ENCODE assay signal across 8 mouse cellular contexts in genomic region chr14:25726226-25727148, GRCm38 (mm10). TPM values are rescaled to one million over a fixed set of nuclear protein-coding genes. Genes with fewer than 3 reads are reported as not detected.
DNase-seq lines count a peak whose midpoint lies in the region; ATAC-seq and TF ChIP-seq lines count a peak whose summit lies in the region.

No protein-coding gene starts in this region.

- WGBS in lung, postnatal 0 days, result 58% methylated on average over 20 of the region's 20 CpGs
- WGBS in stomach, postnatal 0 days, result 59% methylated on average over 20 of the region's 20 CpGs

- intact Hi-C loops in left cerebral cortex, adult 2 months (cut with DNase I), result loop anchor here (5.0 to 10.0 kb wide), 2 partner anchors 41 to 148 kb away; partner anchors contain the start of gene Zcchc24

- no peak for TF ChIP-seq EP300 in lung, postnatal 0 days (IDR thresholded peaks at IDR 0.05)
- TF ChIP-seq EP300 in stomach, postnatal 0 days (optimal IDR thresholded peaks at IDR 0.05), result no peak

- H3K4me1 ChIP-seq in lung, postnatal 0 days (ENCODE audit: insufficient read depth, low read depth, low read length), result peaks cover 4% of the 10 kb centered on the region; the same call in 1 of the 2 replicates
- peaks cover 9% of the 10 kb centered on the region for H3K4me1 ChIP-seq in stomach, postnatal 0 days (replicated peaks; ENCODE audit: control insufficient read depth, insufficient read depth)

- H3K27ac ChIP-seq in left cerebral cortex, adult 2 months, result 0 out of 2 replicates have a peak overlapping the region, but pooled peaks have one; percentile 15
- H3K27ac ChIP-seq in lung, postnatal 0 days (ENCODE audit: low read length), result peak overlapping the region; percentile 68; the same call in 1 of the 2 replicates
- H3K27ac ChIP-seq in stomach, postnatal 0 days (replicated peaks), result no peak overlapping the region

- no peaks in the 10 kb centered on the region for H3K27me3 ChIP-seq in lung, postnatal 0 days (replicated peaks; ENCODE audit: insufficient read depth, low read length)
- no peaks in the 10 kb centered on the region for H3K27me3 ChIP-seq in stomach, postnatal 0 days (ENCODE audit: control insufficient read depth, insufficient read depth, low read length)

- H3K36me3 ChIP-seq in lung, postnatal 0 days (ENCODE audit: insufficient read depth, low read length), result no peaks in the 10 kb centered on the region
- no peaks in the 10 kb centered on the region for H3K36me3 ChIP-seq in stomach, postnatal 0 days (ENCODE audit: control insufficient read depth, insufficient read depth, low read length)

- H3K9ac ChIP-seq in lung, postnatal 0 days (replicated peaks; ENCODE audit: low read depth), result no peak overlapping the region
- no peak overlapping the region for H3K9ac ChIP-seq in stomach, postnatal 0 days (ENCODE audit: low read length)

- H3K4me2 ChIP-seq in lung, postnatal 0 days (replicated peaks; ENCODE audit: low read depth, low read length), result no peak overlapping the region
- H3K4me2 ChIP-seq in stomach, postnatal 0 days (replicated peaks; ENCODE audit: low read depth), result no peak overlapping the region

- peak; percentile 81 for TF ChIP-seq CTCF in left cerebral cortex, adult 2 months (IDR thresholded peaks at IDR 0.05)
- TF ChIP-seq CTCF in lung, postnatal 0 days (IDR thresholded peaks at IDR 0.05), result peak; percentile 89
- TF ChIP-seq CTCF in stomach, postnatal 0 days (IDR thresholded peaks at IDR 0.05; ENCODE audit: low read depth), result peak; percentile 94

- no peak for ATAC-seq in lung, postnatal 0 days
- ATAC-seq in stomach, postnatal 0 days (ENCODE audit: low FRiP score, low TSS enrichment), result 0 out of 2 replicates have a peak, but pooled peaks have one; percentile 12
- ATAC-seq in inflammation-experienced regulatory T-cells, adult 6 months, result no peak

- DNase-seq in left cerebral cortex, adult 2 months (ENCODE audit: extremely low spot score in 1 of 2, low spot score in 2 of 2), result peak in 1 of 2 experiments; percentile 40
- no peak for DNase-seq in left cerebral cortex, adult 9 months (ENCODE audit: low spot score in 2 of 2)
- peak; percentile 68 for DNase-seq in MN1 (ENCODE audit: low spot score)
- peak; percentile 58 for DNase-seq in embryo, embryonic 11.5 days (ENCODE audit: low read depth, low spot score)
- DNase-seq in induced T-regulatory cell, adult 2 months (ENCODE audit: low read depth), result peak; percentile 76
- DNase-seq in lung, postnatal 0 days (ENCODE audit: low spot score), result peak; percentile 64
- peak; percentile 72 for DNase-seq in stomach, postnatal 0 days (ENCODE audit: low spot score)

- H3K9me3 ChIP-seq in lung, postnatal 0 days (ENCODE audit: low read length), result no peaks in the 10 kb centered on the region
- H3K9me3 ChIP-seq in stomach, postnatal 0 days (ENCODE audit: control insufficient read depth, low read length), result no peaks in the 10 kb centered on the region

- no peak overlapping the region for H3K4me3 ChIP-seq in left cerebral cortex, adult 2 months
- no peak overlapping the region for H3K4me3 ChIP-seq in lung, postnatal 0 days (ENCODE audit: low read depth, low read length)
- no peak overlapping the region for H3K4me3 ChIP-seq in stomach, postnatal 0 days (ENCODE audit: low read depth, low read length)

RNA-seq across cellular contexts. Expression of gene Ppif, which starts 32.5 kb away (rescaled TPM):
- 10 to 100 TPM; 24.0 to 24.3 TPM for total RNA-seq in left cerebral cortex, adult 2 months (2021)
- polyA plus RNA-seq in lung, postnatal 0 days (2015; fragmentation: Nextera tagmentation; extraction: Ambion mirVana), result 11.2 and 13.8 TPM in 2 replicates
- 66.1 and 74.6 TPM in 2 replicates for polyA plus RNA-seq in stomach, postnatal 0 days (2015; fragmentation: Nextera tagmentation; extraction: Ambion mirVana)
- 10 to 100 TPM; 19.9 to 30.3 (median 23.0) TPM for polyA plus RNA-seq in inflammation-experienced regulatory T-cells, adult 6 months (2017; shearing (Covaris generic))

RNA-seq across cellular contexts. Expression of gene Zcchc24, which starts 42.4 kb away (rescaled TPM):
- 10 to 100 TPM; 47.0 TPM for total RNA-seq in left cerebral cortex, adult 2 months (2021)
- 19.3 and 19.5 TPM in 2 replicates for polyA plus RNA-seq in lung, postnatal 0 days (2015; fragmentation: Nextera tagmentation; extraction: Ambion mirVana)
- polyA plus RNA-seq in stomach, postnatal 0 days (2015; fragmentation: Nextera tagmentation; extraction: Ambion mirVana), result 11.3 and 11.9 TPM in 2 replicates
- polyA plus RNA-seq in inflammation-experienced regulatory T-cells, adult 6 months (2017; shearing (Covaris generic)), result under 1 TPM; 0.11 to 0.28 (median 0.23) TPM

Comparison
In these comparisons a context has a peak if more than half of its experiments do, and no peak if none do; other contexts are left out.
1. DNase-seq: peak in MN1 (single experiment), embryo, embryonic 11.5 days (single experiment), induced T-regulatory cell, adult 2 months (single experiment), lung, postnatal 0 days (single experiment) and stomach, postnatal 0 days (single experiment); none in left cerebral cortex, adult 9 months (0 of 2).
2. Peak in every context shown above with its lines, with median percentiles within 50 percentile points of each other: CTCF ChIP-seq.